Mouse (Mus musculus) MEL (cell line): ENCODE data around the gene Sgpp1. TPM values are rescaled to one million over a fixed set of nuclear protein-coding genes. Genes with fewer than 3 reads are reported as not detected.
"Not testable (repeated sequence)": the region's sequence is repeated elsewhere in the genome, so short reads cannot be mapped to it uniquely, and the experiment has no call there.

ENCODE experiments used
- DNase-seq: peaks from one replicate; pipeline ENCODE4 v3.0.0; 2011; ENCODE audit warnings: low read depth, low spot score
- H3K27ac ChIP-seq: 2 replicates; pipeline ENCODE4 v1.5.1; 2012; ENCODE audit warnings: low read depth, mild to moderate bottlenecking, control low read depth, low read length, moderate library complexity; ENCODE audit not compliant: control insufficient read depth
- H3K27me3 ChIP-seq, 2 experiments: fragments of 150-350 bp in 1 of 2; sonication (generic) in 1 of 2; 2 replicates each; pipeline ENCODE4 v1.6.1; 2012; ENCODE audit warnings: low read length in 2 of 2, mild to moderate bottlenecking in 2 of 2, improper control_type of control experiment in 1 of 2, moderate library complexity in 1 of 2; ENCODE audit not compliant: insufficient read depth in 2 of 2, control insufficient read depth in 1 of 2
- H3K36me3 ChIP-seq, 2 experiments: 2 replicates each; pipeline ENCODE4 v1.6.1; 2012 to 2014; ENCODE audit warnings: low read length in 2 of 2, improper control_type of control experiment in 1 of 2, inconsistent platforms in 1 of 2, mild to moderate bottlenecking in 1 of 2; ENCODE audit not compliant: insufficient read depth in 2 of 2, control insufficient read depth in 1 of 2
- H3K4me1 ChIP-seq, 2 experiments: fragments of 150-350 bp in 1 of 2; sonication (generic) in 1 of 2; 2 replicates each; pipeline ENCODE4 v1.6.1; 2012; ENCODE audit warnings: low read length in 2 of 2, improper control_type of control experiment in 1 of 2, mild to moderate bottlenecking in 1 of 2; ENCODE audit not compliant: insufficient read depth in 2 of 2, control insufficient read depth in 1 of 2
- H3K4me3 ChIP-seq, 2 experiments: fragments of 150-350 bp in 1 of 2; sonication (generic) in 1 of 2; 2 replicates each; pipeline ENCODE4 v1.5.1; 2012; ENCODE audit warnings: low read depth in 2 of 2, low read length in 2 of 2, mild to moderate bottlenecking in 2 of 2, moderate library complexity in 2 of 2, control low read depth in 1 of 2, improper control_type of control experiment in 1 of 2; ENCODE audit not compliant: control insufficient read depth in 1 of 2, insufficient read depth in 1 of 2
- H3K79me2 ChIP-seq: 2 replicates; pipeline ENCODE4 v1.6.1; 2012; ENCODE audit warnings: mild to moderate bottlenecking, low read length, moderate library complexity; ENCODE audit not compliant: control insufficient read depth, poor library complexity, insufficient read depth
- H3K9ac ChIP-seq: 2 replicates; pipeline ENCODE4 v1.6.1; 2012; ENCODE audit warnings: low read depth, mild to moderate bottlenecking, control low read depth, low read length, moderate library complexity; ENCODE audit not compliant: control insufficient read depth, poor library complexity, severe bottlenecking
- H3K9me3 ChIP-seq: fragments of 150-350 bp; sonication (generic); replicated peaks from 2 replicates; pipeline ENCODE4 v1.6.1; 2012; ENCODE audit warnings: mild to moderate bottlenecking, low read length, improper control_type of control experiment, moderate library complexity; ENCODE audit not compliant: insufficient read depth
- CHD1 ChIP-seq: IDR thresholded peaks from 2 replicates; pipeline ENCODE4 v1.6.1; 2012; ENCODE audit warnings: low read depth, mild to moderate bottlenecking, inconsistent platforms, low read length, improper control_type of control experiment
- CTCF ChIP-seq, 3 experiments: IDR thresholded peaks in 2 of 3; conservative IDR thresholded peaks in 1 of 3; 2 replicates each; pipeline ENCODE4 v1.5.1; 2011 to 2012; ENCODE audit warnings: low read length in 3 of 3, low read depth in 2 of 3, mild to moderate bottlenecking in 2 of 3, improper control_type of control experiment in 1 of 3, inconsistent platforms in 1 of 3, mixed read lengths in 1 of 3, moderate library complexity in 1 of 3; ENCODE audit not compliant: control insufficient read depth in 1 of 3, insufficient read depth in 1 of 3, poor library complexity in 1 of 3, severe bottlenecking in 1 of 3
- EP300 ChIP-seq, 2 experiments: IDR thresholded peaks; 2 replicates each; pipeline ENCODE4 v1.6.1; 2011; ENCODE audit warnings: improper control_type of control experiment in 2 of 2, low read length in 2 of 2, low read depth in 1 of 2, mild to moderate bottlenecking in 1 of 2
- ETS1 ChIP-seq: IDR thresholded peaks from 2 replicates; pipeline ENCODE4 v1.6.1; 2012; ENCODE audit warnings: low read depth, mild to moderate bottlenecking, inconsistent platforms, low read length, improper control_type of control experiment, moderate library complexity
- GABPA ChIP-seq: IDR thresholded peaks from 2 replicates; pipeline ENCODE4 v1.6.1; 2012; ENCODE audit warnings: low read depth, mild to moderate bottlenecking, inconsistent platforms, low read length, improper control_type of control experiment, moderate library complexity
- GATA1 ChIP-seq: IDR thresholded peaks from 2 replicates; pipeline ENCODE4 v1.6.1; 2011; ENCODE audit warnings: low read depth, low read length, improper control_type of control experiment
- KAT2A ChIP-seq: conservative IDR thresholded peaks from 2 replicates; pipeline ENCODE4 v1.6.1; 2012; ENCODE audit warnings: low read depth, low read length, improper control_type of control experiment, inconsistent platforms
- MAFK ChIP-seq: IDR thresholded peaks from 2 replicates; pipeline ENCODE4 v1.6.1; 2011; ENCODE audit warnings: low read depth, mild to moderate bottlenecking, low read length, improper control_type of control experiment, borderline replicate concordance
- MEF2A ChIP-seq: IDR thresholded peaks from 2 replicates; pipeline ENCODE4 v1.6.1; 2014; ENCODE audit warnings: low read depth, mild to moderate bottlenecking, inconsistent platforms, low read length, improper control_type of control experiment; ENCODE audit not compliant: poor library complexity, insufficient replicate concordance, severe bottlenecking; ENCODE audit errors: extremely low read depth
- MXI1 ChIP-seq: IDR thresholded peaks from 2 replicates; pipeline ENCODE4 v1.6.1; 2011; ENCODE audit warnings: mild to moderate bottlenecking, low read depth, low read length, improper control_type of control experiment
- MYB ChIP-seq: IDR thresholded peaks from 2 replicates; pipeline ENCODE4 v1.6.1; 2011; ENCODE audit warnings: mild to moderate bottlenecking, low read depth, low read length, improper control_type of control experiment
- NELFE ChIP-seq: IDR thresholded peaks from 2 replicates; pipeline ENCODE4 v1.6.1; 2011; ENCODE audit warnings: low read depth, low read length, improper control_type of control experiment
- POLR2AphosphoS2 ChIP-seq: IDR thresholded peaks from 2 replicates; pipeline ENCODE4 v1.6.1; 2011; ENCODE audit warnings: low read length, improper control_type of control experiment
- POLR2AphosphoS5 ChIP-seq: IDR thresholded peaks from 2 replicates; pipeline ENCODE4 v1.6.1; 2012; ENCODE audit warnings: low read depth, borderline replicate concordance, mild to moderate bottlenecking, inconsistent platforms, low read length, moderate library complexity, mixed read lengths
- RAD21 ChIP-seq: IDR thresholded peaks from 2 replicates; pipeline ENCODE4 v1.6.1; 2011; ENCODE audit warnings: mild to moderate bottlenecking, low read depth, low read length, improper control_type of control experiment
- RCOR1 ChIP-seq: IDR thresholded peaks from 2 replicates; pipeline ENCODE4 v1.6.1; 2012; ENCODE audit warnings: low read depth, mild to moderate bottlenecking, inconsistent platforms, low read length, improper control_type of control experiment
- SMC3 ChIP-seq: IDR thresholded peaks from 2 replicates; pipeline ENCODE4 v1.6.1; 2011; ENCODE audit warnings: low read depth, low read length, improper control_type of control experiment
- TBP ChIP-seq: IDR thresholded peaks from 2 replicates; pipeline ENCODE4 v1.8.0; 2011; ENCODE audit warnings: low read depth, low read length, improper control_type of control experiment
- TCF12 ChIP-seq: IDR thresholded peaks from 2 replicates; pipeline ENCODE4 v1.6.1; 2014; ENCODE audit warnings: low read depth, mild to moderate bottlenecking, inconsistent platforms, low read length, improper control_type of control experiment, moderate library complexity
- USF2 ChIP-seq, 2 experiments: IDR thresholded peaks; 2 replicates each; pipeline ENCODE4 v1.6.1; 2011 to 2012; ENCODE audit warnings: improper control_type of control experiment in 2 of 2, low read length in 2 of 2, borderline replicate concordance in 1 of 2, inconsistent platforms in 1 of 2, low read depth in 1 of 2, mild to moderate bottlenecking in 1 of 2; ENCODE audit not compliant: insufficient read depth in 1 of 2
- ZC3H11A ChIP-seq: IDR thresholded peaks from 2 replicates; pipeline ENCODE4 v1.6.1; 2012; ENCODE audit warnings: low read depth, mild to moderate bottlenecking, inconsistent platforms, low read length, improper control_type of control experiment
- polyA plus RNA-seq, 2 experiments: library from polyadenylated mRNA; stranded (reverse) in 1 of 2; unstranded in 1 of 2; fragments of >175 nt in 1 of 2; fragments of >200 nt in 1 of 2; gene quantifications; 2 replicates each; pipeline versions ENCODE4 v1.2.1 to v1.2.4; 2012; ENCODE audit warnings: low replicate concordance in 2 of 2, low read depth in 1 of 2; ENCODE audit not compliant: insufficient read length in 2 of 2, insufficient read depth in 1 of 2, missing spikeins in 1 of 2
- total RNA-seq: library from RNA; depleted of rRNA; stranded (reverse); fragments of 300-350 nt; gene quantifications from 2 replicates; pipeline ENCODE4 v1.2.3, GENCODE M21; 2012

The Sgpp1 gene
- total and polyA plus RNA-seq, 3 experiments = 22.7 to 28.8 TPM; not detected in 1

DNA sequence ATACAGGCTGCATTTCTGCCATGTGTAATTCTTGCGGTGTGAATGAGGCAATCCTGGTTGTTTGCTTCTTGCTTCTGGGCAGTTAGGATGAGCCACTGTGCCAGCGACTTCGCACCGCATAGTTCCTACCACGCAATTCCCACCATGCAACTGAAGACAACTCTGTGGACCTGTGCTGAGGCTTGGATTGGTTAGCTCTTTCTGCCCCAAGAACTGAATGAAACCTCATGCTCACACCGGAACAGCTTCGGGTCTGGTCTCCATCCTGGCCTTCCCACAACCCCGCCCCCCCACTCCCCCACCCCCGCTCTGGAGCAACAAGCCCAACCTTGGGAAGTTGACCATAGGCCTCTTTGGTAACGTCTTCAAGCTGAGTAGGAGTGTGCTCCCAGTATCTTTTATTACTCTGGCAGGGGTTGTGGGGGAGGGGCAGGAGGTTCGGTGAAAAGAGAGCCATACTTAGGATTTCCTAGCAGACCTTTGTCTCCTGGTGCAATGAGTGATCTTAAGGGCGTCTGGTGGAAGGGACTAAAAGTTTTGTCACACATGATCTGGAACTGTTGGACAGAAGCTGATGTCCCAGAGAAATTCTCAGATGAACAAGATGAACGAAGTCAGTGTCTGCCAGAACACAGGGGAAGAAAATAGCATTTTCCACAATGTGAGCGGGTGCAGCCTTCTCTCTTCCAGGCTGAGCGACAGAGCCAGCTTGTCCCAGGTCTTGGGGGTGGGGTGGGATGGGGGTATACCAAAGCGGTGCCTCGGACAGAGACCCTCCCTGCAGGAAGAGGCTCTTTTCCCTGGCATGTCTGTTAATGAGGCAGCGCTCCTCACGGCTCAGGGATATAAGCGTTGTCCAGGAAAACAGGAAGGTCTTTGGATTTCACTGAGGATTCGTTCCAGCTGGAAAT, 34.1 kb downstream of the Sgpp1 start:
- Histone ChIP-seq H3K9me3 (no peaks in the 10 kb centered on the region), H3K27ac (no peak overlapping the region), H3K36me3 (no peaks in the 10 kb centered on the region), H3K79me2 (no peaks in the 10 kb centered on the region), H3K9ac (no peak overlapping the region), H3K4me3 (no peak overlapping the region), H3K27me3 (no peaks in the 10 kb centered on the region), H3K4me1 (no peaks in the 10 kb centered on the region)
- TF ChIP-seq MEF2A (no peak), MYB (no peak), RCOR1 (no peak), CTCF (IDR thresholded peaks at IDR 0.05 in 2 of 3, conservative IDR thresholded peaks at IDR 0.05 in 1 of 3; ENCODE audit: control insufficient read depth in 1 of 3, insufficient read depth in 1 of 3, low read depth in 2 of 3, low read length in 3 of 3, poor library complexity in 1 of 3, severe bottlenecking in 1 of 3) (no peak), RAD21 (no peak)
- no peak for DNase-seq

GRCm38 (mm10) chr12:75698692-75699091, 36.8 kb downstream of the Sgpp1 start:
- Histone ChIP-seq H3K9me3 (no peaks in the 10 kb centered on the region), H3K27ac (no peak overlapping the region), H3K36me3 (no peaks in the 10 kb centered on the region), H3K4me1 (no peaks in the 10 kb centered on the region), H3K79me2 (no peaks in the 10 kb centered on the region), H3K9ac (no peak overlapping the region), H3K4me3 (no peak overlapping the region), H3K27me3 (no peaks in the 10 kb centered on the region)
- DNase-seq = peak; percentile 28
- no peak for TF ChIP-seq CHD1
- no peak for TF ChIP-seq NELFE
- no peak for TF ChIP-seq USF2 (IDR thresholded peaks at IDR 0.05; ENCODE audit: borderline replicate concordance in 1 of 2, insufficient read depth in 1 of 2, low read depth in 1 of 2, low read length in 2 of 2)
- peak; percentile 25; the same call in 1 of the 2 replicates for TF ChIP-seq SMC3
- peak; percentile 47 for TF ChIP-seq RAD21
- no peak for TF ChIP-seq MEF2A
- no peak for TF ChIP-seq POLR2AphosphoS5
- TF ChIP-seq TBP = no peak
- no peak for TF ChIP-seq GABPA
- TF ChIP-seq MXI1 = no peak
- TF ChIP-seq POLR2AphosphoS2 = no peak
- TF ChIP-seq GATA1 = no peak
- TF ChIP-seq MYB = no peak
- no peak for TF ChIP-seq KAT2A
- TF ChIP-seq EP300 (IDR thresholded peaks at IDR 0.05; ENCODE audit: low read depth in 1 of 2, low read length in 2 of 2) = no peak
- peak; percentile 20 to 45 (median 41); a peak in 5 of 6 replicates for TF ChIP-seq CTCF (IDR thresholded peaks at IDR 0.05 in 2 of 3, conservative IDR thresholded peaks at IDR 0.05 in 1 of 3; ENCODE audit: control insufficient read depth in 1 of 3, insufficient read depth in 1 of 3, low read depth in 2 of 3, low read length in 3 of 3, poor library complexity in 1 of 3, severe bottlenecking in 1 of 3)
- peak; percentile 27; the same call in 1 of the 2 replicates for TF ChIP-seq ZC3H11A
- TF ChIP-seq ETS1 = no peak
- TF ChIP-seq MAFK = no peak
- no peak for TF ChIP-seq TCF12

DNA sequence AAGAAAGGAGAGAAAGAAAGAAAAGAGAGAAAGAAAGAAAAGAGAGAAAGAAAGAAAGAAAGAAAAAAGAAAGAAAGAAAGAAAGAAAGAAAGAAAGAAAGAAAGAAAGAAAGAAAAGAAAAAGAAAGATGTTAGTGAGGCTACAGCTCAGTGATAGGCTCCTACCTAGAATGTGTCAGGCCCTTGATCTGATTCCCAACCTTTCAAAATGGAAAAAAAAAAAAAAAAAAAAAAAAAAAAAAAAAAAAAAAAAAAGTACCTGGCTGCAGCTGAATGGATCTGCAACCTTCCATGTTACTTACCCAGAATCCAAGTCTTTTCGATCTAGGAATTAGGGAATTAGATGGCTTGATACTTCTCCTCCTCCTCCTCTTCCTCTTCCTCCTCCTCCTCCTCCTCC, 39.7 kb downstream of the Sgpp1 start:
- not testable (repeated sequence) for H3K79me2 ChIP-seq, H3K27ac ChIP-seq, H3K36me3 ChIP-seq, H3K9ac ChIP-seq, DNase-seq, H3K9me3 ChIP-seq, H3K4me3 ChIP-seq, H3K27me3 ChIP-seq, H3K4me1 ChIP-seq
